Mouse (Mus musculus): ENCODE results near the gene Igf2bp1. TPM values are rescaled to one million over a fixed set of nuclear protein-coding genes. Genes with fewer than 3 reads are reported as not detected.
A peak's percentile ranks its signal among the peaks of the same experiment; 100 is the strongest.

The Igf2bp1 gene
- polyA plus RNA-seq (2012): 1.0 and 1.8 TPM in 2 replicates

GRCm38 (mm10) chr11:96005403-96006271, at the start of gene Igf2bp1:
Igf2bp1 (minus strand) TSS chr11:96005940.
- no peaks in the 10 kb centered on the region for H3K36me3 ChIP-seq (ENCODE audit: control insufficient read depth)
- TF ChIP-seq TAL1 (IDR thresholded peaks at IDR 0.05; ENCODE audit: low read length) (no peak), GATA1 (IDR thresholded peaks at IDR 0.05; ENCODE audit: low read length) (no peak)
- peaks cover 60% of the 10 kb centered on the region for H3K4me1 ChIP-seq (ENCODE audit: control insufficient read depth)
- no peaks in the 10 kb centered on the region for H3K9me3 ChIP-seq (ENCODE audit: control insufficient read depth, low read length)
- peaks cover 36% of the 10 kb centered on the region for H3K27me3 ChIP-seq (ENCODE audit: control insufficient read depth)
- H3K4me3 ChIP-seq (replicated peaks): peak within 1 kb of the TSS; percentile 86

GRCm38 (mm10) chr11:96050854-96051253, 45.1 kb upstream of the Igf2bp1 start:
- TF ChIP-seq TAL1 (IDR thresholded peaks at IDR 0.05; ENCODE audit: low read length) (no peak), GATA1 (IDR thresholded peaks at IDR 0.05; ENCODE audit: low read length) (no peak)
- H3K36me3 ChIP-seq (ENCODE audit: control insufficient read depth): peaks cover 95% of the 10 kb centered on the region

GRCm38 (mm10) chr11:96049939-96050338, 44.2 kb upstream of the Igf2bp1 start:
- Histone ChIP-seq H3K4me3 (replicated peaks) (no peak overlapping the region), H3K9me3 (ENCODE audit: control insufficient read depth, low read length) (no peaks in the 10 kb centered on the region), H3K27me3 (ENCODE audit: control insufficient read depth) (no peaks in the 10 kb centered on the region), H3K4me1 (ENCODE audit: control insufficient read depth) (peaks cover 4% of the 10 kb centered on the region; the same call in 1 of the 2 replicates), H3K36me3 (ENCODE audit: control insufficient read depth) (peaks cover 94% of the 10 kb centered on the region)
- TF ChIP-seq TAL1 (IDR thresholded peaks at IDR 0.05; ENCODE audit: low read length) (no peak), GATA1 (IDR thresholded peaks at IDR 0.05; ENCODE audit: low read length) (no peak)

More at GRCm38 (mm10) chr11:96050854-96051253, 45.1 kb upstream of the Igf2bp1 start:
- Histone ChIP-seq H3K4me1 (ENCODE audit: control insufficient read depth) (peaks cover 4% of the 10 kb centered on the region; the same call in 1 of the 2 replicates), H3K9me3 (ENCODE audit: control insufficient read depth, low read length) (no peaks in the 10 kb centered on the region), H3K27me3 (ENCODE audit: control insufficient read depth) (no peaks in the 10 kb centered on the region), H3K4me3 (replicated peaks) (no peak overlapping the region)

GRCm38 (mm10) chr11:96047469-96048373, 42.0 kb upstream of the Igf2bp1 start:
- Histone ChIP-seq H3K9me3 (ENCODE audit: control insufficient read depth, low read length) (no peaks in the 10 kb centered on the region), H3K4me1 (ENCODE audit: control insufficient read depth) (peaks cover 4% of the 10 kb centered on the region; the same call in 1 of the 2 replicates), H3K36me3 (ENCODE audit: control insufficient read depth) (peaks cover 97% of the 10 kb centered on the region), H3K4me3 (replicated peaks) (no peak overlapping the region), H3K27me3 (ENCODE audit: control insufficient read depth) (no peaks in the 10 kb centered on the region)
- TF ChIP-seq TAL1 (IDR thresholded peaks at IDR 0.05; ENCODE audit: low read length): no peak
- TF ChIP-seq GATA1 (IDR thresholded peaks at IDR 0.05; ENCODE audit: low read length): no peak

- H3K9me3 ChIP-seq (ENCODE audit: control insufficient read depth, low read length): no peaks in the 10 kb centered on the region
- no peaks in the 10 kb centered on the region for H3K27me3 ChIP-seq (ENCODE audit: control insufficient read depth)
- H3K36me3 ChIP-seq (ENCODE audit: control insufficient read depth): peaks cover 92% of the 10 kb centered on the region
- no peak overlapping the region for H3K4me3 ChIP-seq (replicated peaks)
- TF ChIP-seq GATA1 (IDR thresholded peaks at IDR 0.05; ENCODE audit: low read length): no peak
- TF ChIP-seq TAL1 (IDR thresholded peaks at IDR 0.05; ENCODE audit: low read length): no peak
- peaks cover 4% of the 10 kb centered on the region; the same call in 1 of the 2 replicates for H3K4me1 ChIP-seq (ENCODE audit: control insufficient read depth)
Measured at GRCm38 (mm10) chr11:96046793-96047192, 41.1 kb upstream of the Igf2bp1 start.

GRCm38 (mm10) chr11:96046028-96046427, 40.3 kb upstream of the Igf2bp1 start:
- Histone ChIP-seq H3K4me3 (replicated peaks) (no peak overlapping the region), H3K36me3 (ENCODE audit: control insufficient read depth) (peaks cover 90% of the 10 kb centered on the region), H3K27me3 (ENCODE audit: control insufficient read depth) (no peaks in the 10 kb centered on the region), H3K9me3 (ENCODE audit: control insufficient read depth, low read length) (no peaks in the 10 kb centered on the region), H3K4me1 (ENCODE audit: control insufficient read depth) (peaks cover 3% of the 10 kb centered on the region; the same call in 1 of the 2 replicates)
- TF ChIP-seq TAL1 (IDR thresholded peaks at IDR 0.05; ENCODE audit: low read length): no peak
- TF ChIP-seq GATA1 (IDR thresholded peaks at IDR 0.05; ENCODE audit: low read length): no peak

- Histone ChIP-seq H3K36me3 (ENCODE audit: control insufficient read depth) (peaks cover 83% of the 10 kb centered on the region), H3K4me3 (replicated peaks) (no peak overlapping the region), H3K27me3 (ENCODE audit: control insufficient read depth) (no peaks in the 10 kb centered on the region), H3K4me1 (ENCODE audit: control insufficient read depth) (0 out of 2 replicates have a peak, but pooled peaks cover 1% of the 10 kb centered on the region), H3K9me3 (ENCODE audit: control insufficient read depth, low read length) (no peaks in the 10 kb centered on the region)
- no peak for TF ChIP-seq TAL1 (IDR thresholded peaks at IDR 0.05; ENCODE audit: low read length)
- no peak for TF ChIP-seq GATA1 (IDR thresholded peaks at IDR 0.05; ENCODE audit: low read length)
Measured at GRCm38 (mm10) chr11:96044803-96045567, 39.2 kb upstream of the Igf2bp1 start.

GRCm38 (mm10) chr11:96038560-96038959, 32.8 kb upstream of the Igf2bp1 start:
- TF ChIP-seq TAL1 (IDR thresholded peaks at IDR 0.05; ENCODE audit: low read length) (no peak), GATA1 (IDR thresholded peaks at IDR 0.05; ENCODE audit: low read length) (no peak)
- Histone ChIP-seq H3K27me3 (ENCODE audit: control insufficient read depth) (no peaks in the 10 kb centered on the region), H3K4me3 (replicated peaks) (no peak overlapping the region), H3K9me3 (ENCODE audit: control insufficient read depth, low read length) (no peaks in the 10 kb centered on the region), H3K4me1 (ENCODE audit: control insufficient read depth) (peaks cover 49% of the 10 kb centered on the region), H3K36me3 (ENCODE audit: control insufficient read depth) (peaks cover 52% of the 10 kb centered on the region)

All from erythroblast, embryonic 14.5 days (primary cell).